Mouse (Mus musculus): ENCODE data around the gene 1700012B09Rik. TPM values are rescaled to one million over a fixed set of nuclear protein-coding genes. Genes with fewer than 3 reads are reported as not detected.

The 1700012B09Rik gene
- polyA plus RNA-seq, 1 experiment from 2014 or later = 18.5 TPM

Other genes starting within 250 kb of the 1700012B09Rik start
- gene Amotl1, start 126.0 kb downstream of the 1700012B09Rik start, polyA plus RNA-seq (2015; fragmentation: Nextera tagmentation; extraction: Ambion mirVana) = 34.2 and 38.9 TPM in 2 replicates
- 0.08 and 0.11 TPM in 2 replicates for gene Piwil4, start 30.3 kb downstream of the 1700012B09Rik start, polyA plus RNA-seq (2015; fragmentation: Nextera tagmentation; extraction: Ambion mirVana)
- gene Fut4, start 18.6 kb downstream of the 1700012B09Rik start, polyA plus RNA-seq (2015; fragmentation: Nextera tagmentation; extraction: Ambion mirVana) = 2.1 and 2.4 TPM in 2 replicates
- 21.5 and 22.4 TPM in 2 replicates for gene Mre11a, start 13.6 kb upstream of the 1700012B09Rik start, polyA plus RNA-seq (2015; fragmentation: Nextera tagmentation; extraction: Ambion mirVana)
- gene Ankrd49, start 13.8 kb upstream of the 1700012B09Rik start, polyA plus RNA-seq (2015; fragmentation: Nextera tagmentation; extraction: Ambion mirVana) = 40.6 and 42.8 TPM in 2 replicates
- 1.4 and 3.5 TPM in 2 replicates for gene Gpr83, start 89.2 kb upstream of the 1700012B09Rik start, polyA plus RNA-seq (2015; fragmentation: Nextera tagmentation; extraction: Ambion mirVana)
- 0.37 and 0.47 TPM in 2 replicates for gene Izumo1r, start 132.9 kb upstream of the 1700012B09Rik start, polyA plus RNA-seq (2015; fragmentation: Nextera tagmentation; extraction: Ambion mirVana)